Mouse (Mus musculus) liver, postnatal 0 days (tissue): ENCODE measurements around the gene Dbh.

ENCODE experiments used
- CTCF ChIP-seq: sonication (generic); IDR thresholded peaks from 2 replicates; pipeline ENCODE4 v1.5.1; 2016; ENCODE audit warnings: antibody characterized with exemption, low read depth
- EP300 ChIP-seq: IDR thresholded peaks from 2 replicates; pipeline ENCODE4 v1.6.1; 2016; ENCODE audit warnings: antibody characterized with exemption, low read depth, mild to moderate bottlenecking

DNA sequence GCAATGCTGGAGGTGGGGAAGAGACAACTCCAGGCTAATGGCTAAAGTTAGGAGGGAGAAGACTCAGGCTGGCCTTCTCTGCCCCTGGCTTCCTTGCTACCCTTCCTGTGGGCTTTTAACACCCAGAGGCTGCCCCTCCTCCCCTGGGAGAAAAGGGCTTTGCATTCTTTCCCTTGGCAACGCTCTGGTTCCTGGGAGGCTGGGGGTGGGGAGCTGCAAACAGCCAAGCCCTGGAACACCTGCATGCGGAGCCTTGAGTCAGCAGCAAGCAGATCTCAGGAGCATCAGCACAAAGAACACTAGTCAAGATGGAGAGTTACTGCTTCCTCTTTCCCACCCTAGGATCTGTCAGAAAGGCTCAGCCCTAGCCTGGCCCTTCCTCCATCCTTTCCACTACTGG is 15.6 kb upstream of the Dbh start:
- TF ChIP-seq EP300 (no peak), CTCF (no peak)
